Mouse (Mus musculus): ENCODE results near the gene Blzf1. TPM values are rescaled to one million over a fixed set of nuclear protein-coding genes. Genes with fewer than 3 reads are reported as not detected.

The Blzf1 gene
- polyA plus RNA-seq, 1 experiment from 2014 or later = 23.9 TPM

DNA sequence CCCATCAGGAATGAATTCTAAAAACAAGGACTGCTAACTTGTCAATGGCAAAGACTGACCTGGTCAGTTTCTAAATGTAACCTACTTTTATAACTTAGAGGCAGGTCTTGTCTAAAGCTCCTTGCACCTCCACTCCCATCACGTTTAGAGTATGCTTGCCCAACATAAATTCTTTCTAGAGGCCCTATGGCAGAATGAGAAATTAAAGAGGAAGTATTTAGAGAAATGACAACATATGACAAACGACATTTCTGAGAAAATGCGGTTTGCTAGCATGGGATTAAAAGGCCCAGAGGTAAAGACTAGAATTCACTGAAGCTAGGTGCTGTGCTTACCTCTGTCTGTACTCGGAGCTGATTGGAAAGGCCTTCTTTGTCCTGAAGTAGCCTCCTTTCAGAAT, 5.3 kb downstream of the Blzf1 start:
- Histone ChIP-seq H3K9me3 (ENCODE audit: low read depth, low read length) (no peaks in the 10 kb centered on the region), H3K4me2 (no peak overlapping the region), H3K27me3 (ENCODE audit: insufficient read depth, low read length) (no peaks in the 10 kb centered on the region), H3K4me3 (ENCODE audit: low read depth, low read length) (no peak overlapping the region), H3K9ac (no peak overlapping the region), H3K27ac (ENCODE audit: low read depth) (no peak overlapping the region), H3K36me3 (ENCODE audit: insufficient read depth) (peaks cover 64% of the 10 kb centered on the region), H3K4me1 (ENCODE audit: insufficient read depth) (0 out of 2 replicates have a peak, but pooled peaks cover 4% of the 10 kb centered on the region)
- ATAC-seq (ENCODE audit: insufficient read depth) = no peak
- DNase-seq = no peak
- 81% methylated on average over 4 of the region's 4 CpGs for WGBS
- no peak for TF ChIP-seq CTCF (IDR thresholded peaks at IDR 0.05; ENCODE audit: low read depth)

DNA sequence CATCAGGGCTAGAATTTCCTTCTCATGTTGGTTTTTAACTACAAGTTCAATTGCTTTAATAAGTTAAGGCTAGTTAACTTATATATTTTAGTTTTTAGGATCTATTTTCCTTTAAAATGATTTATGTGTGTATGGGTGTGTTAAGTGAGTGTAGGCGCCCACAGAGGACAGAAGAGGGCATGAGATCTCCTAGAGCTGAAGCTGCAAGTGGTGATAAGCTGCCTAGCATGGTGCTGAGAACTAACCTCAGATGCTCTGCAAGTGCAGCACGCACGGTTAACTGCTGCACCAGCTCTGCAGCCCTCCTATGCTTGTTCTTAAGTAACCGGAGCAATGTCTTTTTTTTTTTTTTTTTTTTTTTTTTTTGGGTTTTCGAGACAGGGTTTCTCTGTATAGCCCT, 10.8 kb downstream of the Blzf1 start:
- Histone ChIP-seq H3K36me3 (ENCODE audit: insufficient read depth) (peaks cover 66% of the 10 kb centered on the region), H3K9me3 (ENCODE audit: low read depth, low read length) (no peaks in the 10 kb centered on the region), H3K4me2 (no peak overlapping the region), H3K4me3 (ENCODE audit: low read depth, low read length) (no peak overlapping the region), H3K27ac (ENCODE audit: low read depth) (no peak overlapping the region), H3K4me1 (ENCODE audit: insufficient read depth) (no peaks in the 10 kb centered on the region), H3K9ac (no peak overlapping the region), H3K27me3 (ENCODE audit: insufficient read depth, low read length) (no peaks in the 10 kb centered on the region)
- 90% methylated on average over 4 of the region's 5 CpGs for WGBS
- TF ChIP-seq CTCF (IDR thresholded peaks at IDR 0.05; ENCODE audit: low read depth) = no peak
- DNase-seq (no peak), ATAC-seq (ENCODE audit: insufficient read depth) (no peak)

DNA sequence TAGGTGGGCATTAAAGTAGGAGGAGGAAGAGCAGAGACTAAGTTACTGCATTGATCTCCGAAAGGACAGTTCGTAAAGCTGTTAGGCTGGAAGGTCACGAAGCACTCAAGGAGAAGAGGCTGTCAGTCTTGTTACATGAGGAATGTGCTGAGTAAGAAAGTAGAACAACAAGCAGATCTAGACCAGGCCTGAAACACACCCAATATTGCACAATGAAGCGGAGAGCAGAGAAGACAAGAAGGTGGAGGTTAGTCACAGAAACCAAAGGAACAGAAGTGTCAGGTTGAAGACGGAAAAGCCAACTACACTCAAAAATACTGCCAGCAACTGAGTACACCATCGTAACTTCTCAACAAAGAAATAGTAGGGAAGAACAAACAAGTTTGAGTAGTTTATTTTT, 13.2 kb downstream of the Blzf1 start:
- H3K27me3 ChIP-seq (ENCODE audit: insufficient read depth, low read length) = no peaks in the 10 kb centered on the region
- WGBS = 93% methylated on average over 6 of the region's 6 CpGs
- peaks cover 60% of the 10 kb centered on the region for H3K36me3 ChIP-seq (ENCODE audit: insufficient read depth)
- no peak overlapping the region for H3K4me2 ChIP-seq
- no peak overlapping the region for H3K4me3 ChIP-seq (ENCODE audit: low read depth, low read length)
- TF ChIP-seq CTCF (IDR thresholded peaks at IDR 0.05; ENCODE audit: low read depth) = no peak
- no peaks in the 10 kb centered on the region for H3K9me3 ChIP-seq (ENCODE audit: low read depth, low read length)
- DNase-seq (no peak), ATAC-seq (ENCODE audit: insufficient read depth) (no peak)
- no peaks in the 10 kb centered on the region for H3K4me1 ChIP-seq (ENCODE audit: insufficient read depth)
- H3K27ac ChIP-seq (ENCODE audit: low read depth) = no peak overlapping the region
- H3K9ac ChIP-seq = no peak overlapping the region

DNA sequence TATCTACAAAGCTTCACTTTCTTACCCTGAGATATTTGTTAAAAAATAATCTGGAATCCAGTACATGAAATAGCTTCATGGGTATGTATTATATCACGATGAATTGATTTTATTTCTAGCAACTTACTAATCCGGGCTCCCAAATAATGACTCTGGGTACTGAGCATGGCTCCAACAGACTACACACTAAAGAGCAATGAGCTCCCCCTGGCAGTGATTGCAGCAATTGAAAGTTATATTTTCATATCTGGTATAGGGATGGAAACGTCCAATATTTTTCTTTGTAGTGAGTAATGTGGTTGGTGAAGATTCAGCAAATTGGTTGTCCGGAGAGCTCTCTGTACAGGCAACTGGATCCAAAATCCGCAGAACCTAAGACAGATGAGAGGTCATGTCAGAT, 15.2 kb downstream of the Blzf1 start:
- no peak for DNase-seq
- peaks cover 42% of the 10 kb centered on the region for H3K36me3 ChIP-seq (ENCODE audit: insufficient read depth)
- no peaks in the 10 kb centered on the region for H3K4me1 ChIP-seq (ENCODE audit: insufficient read depth)
- no peak overlapping the region for H3K4me3 ChIP-seq (ENCODE audit: low read depth, low read length)
- H3K4me2 ChIP-seq = no peak overlapping the region
- no peak overlapping the region for H3K9ac ChIP-seq
- ATAC-seq (ENCODE audit: insufficient read depth) = no peak
- WGBS = 90% methylated on average over 5 of the region's 5 CpGs
- no peaks in the 10 kb centered on the region for H3K9me3 ChIP-seq (ENCODE audit: low read depth, low read length)
- H3K27ac ChIP-seq (ENCODE audit: low read depth) = no peak overlapping the region
- H3K27me3 ChIP-seq (ENCODE audit: insufficient read depth, low read length) = no peaks in the 10 kb centered on the region
- no peak for TF ChIP-seq CTCF (IDR thresholded peaks at IDR 0.05; ENCODE audit: low read depth)

DNA sequence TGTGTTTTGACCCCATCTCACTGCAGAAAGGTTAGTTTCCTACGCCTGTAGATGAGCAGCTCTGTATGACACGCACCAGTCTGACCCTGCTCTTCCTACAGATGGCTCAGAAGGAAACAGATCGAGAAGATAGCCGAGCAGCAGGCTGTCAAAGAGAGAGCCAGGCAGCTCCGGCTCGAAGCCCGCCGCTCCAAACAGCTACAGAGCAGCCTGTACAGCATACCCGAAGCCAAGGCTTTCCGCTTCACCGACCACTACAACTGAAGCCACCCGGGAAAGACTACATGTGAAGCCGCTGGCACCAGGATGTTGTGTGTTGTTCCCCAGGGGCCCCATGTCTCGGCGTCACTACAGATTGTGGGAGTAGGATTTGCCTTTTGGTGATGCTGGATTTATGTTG, 19.9 kb downstream of the Blzf1 start:
- no peak overlapping the region for H3K27ac ChIP-seq (ENCODE audit: low read depth)
- ATAC-seq (ENCODE audit: insufficient read depth) (no peak), DNase-seq (no peak)
- H3K27me3 ChIP-seq (ENCODE audit: insufficient read depth, low read length) = no peaks in the 10 kb centered on the region
- H3K4me1 ChIP-seq (ENCODE audit: insufficient read depth) = no peaks in the 10 kb centered on the region
- no peaks in the 10 kb centered on the region for H3K9me3 ChIP-seq (ENCODE audit: low read depth, low read length)
- no peak overlapping the region for H3K9ac ChIP-seq
- H3K4me3 ChIP-seq (ENCODE audit: low read depth, low read length) = no peak overlapping the region
- peaks cover 22% of the 10 kb centered on the region for H3K36me3 ChIP-seq (ENCODE audit: insufficient read depth)
- TF ChIP-seq CTCF (IDR thresholded peaks at IDR 0.05; ENCODE audit: low read depth) = no peak
- 57% methylated on average over 15 of the region's 15 CpGs for WGBS
- H3K4me2 ChIP-seq = no peak overlapping the region

DNA sequence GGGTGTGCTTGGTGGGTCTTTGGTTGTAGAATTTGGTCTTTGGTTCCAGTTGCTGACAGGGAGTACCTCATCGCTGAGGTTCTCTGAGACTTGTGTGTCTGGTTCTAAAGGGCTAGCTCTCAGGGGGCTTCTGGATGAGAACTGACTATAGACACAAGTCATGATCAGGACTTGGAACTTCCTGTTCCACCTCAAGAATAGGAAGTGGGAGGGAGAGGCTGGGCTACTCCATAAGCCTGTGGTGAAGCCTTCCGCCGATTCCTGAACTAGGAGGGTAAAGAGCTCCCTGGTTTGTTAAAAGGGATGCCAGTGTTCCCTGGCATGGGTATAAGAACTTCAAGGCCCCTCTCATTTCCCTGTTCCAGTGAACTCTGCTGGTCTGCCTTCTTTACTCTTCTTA, 23.3 kb downstream of the Blzf1 start:
- Histone ChIP-seq H3K9me3 (ENCODE audit: low read depth, low read length) (no peaks in the 10 kb centered on the region), H3K4me2 (no peak overlapping the region), H3K9ac (no peak overlapping the region), H3K27me3 (ENCODE audit: insufficient read depth, low read length) (no peaks in the 10 kb centered on the region), H3K4me3 (ENCODE audit: low read depth, low read length) (no peak overlapping the region), H3K27ac (ENCODE audit: low read depth) (no peak overlapping the region), H3K36me3 (ENCODE audit: insufficient read depth) (no peaks in the 10 kb centered on the region), H3K4me1 (ENCODE audit: insufficient read depth) (no peaks in the 10 kb centered on the region)
- no peak for TF ChIP-seq CTCF (IDR thresholded peaks at IDR 0.05; ENCODE audit: low read depth)
- WGBS = 83% methylated on average over 3 of the region's 3 CpGs
- no peak for ATAC-seq (ENCODE audit: insufficient read depth)
- no peak for DNase-seq

DNA sequence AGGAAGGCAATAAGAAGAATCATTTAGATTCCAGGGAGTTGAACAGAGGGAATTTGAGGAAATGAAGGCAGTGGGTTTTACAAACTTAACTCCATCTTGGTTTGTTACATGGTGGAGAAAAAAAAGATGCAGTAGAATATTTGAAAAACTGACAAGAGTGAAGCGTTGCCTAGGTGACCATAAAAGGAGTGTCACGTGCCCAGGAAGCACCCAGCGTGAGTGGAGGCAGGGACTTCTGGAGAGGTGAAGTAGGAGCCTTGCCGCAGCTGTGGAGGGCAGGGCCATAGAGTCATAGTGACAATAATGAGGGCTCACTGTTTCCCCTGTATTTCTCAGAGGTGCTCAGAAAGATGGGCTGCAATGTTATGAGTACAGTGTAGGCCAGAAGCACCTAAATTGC, 28.0 kb downstream of the Blzf1 start:
- Histone ChIP-seq H3K27me3 (ENCODE audit: insufficient read depth, low read length) (no peaks in the 10 kb centered on the region), H3K9me3 (ENCODE audit: low read depth, low read length) (no peaks in the 10 kb centered on the region), H3K4me3 (ENCODE audit: low read depth, low read length) (no peak overlapping the region), H3K4me1 (ENCODE audit: insufficient read depth) (no peaks in the 10 kb centered on the region), H3K4me2 (no peak overlapping the region), H3K36me3 (ENCODE audit: insufficient read depth) (no peaks in the 10 kb centered on the region), H3K9ac (no peak overlapping the region), H3K27ac (ENCODE audit: low read depth) (no peak overlapping the region)
- no peak for DNase-seq
- ATAC-seq (ENCODE audit: insufficient read depth) = no peak
- TF ChIP-seq CTCF (IDR thresholded peaks at IDR 0.05; ENCODE audit: low read depth) = no peak
- WGBS = 50% methylated on average over 4 of the region's 4 CpGs

DNA sequence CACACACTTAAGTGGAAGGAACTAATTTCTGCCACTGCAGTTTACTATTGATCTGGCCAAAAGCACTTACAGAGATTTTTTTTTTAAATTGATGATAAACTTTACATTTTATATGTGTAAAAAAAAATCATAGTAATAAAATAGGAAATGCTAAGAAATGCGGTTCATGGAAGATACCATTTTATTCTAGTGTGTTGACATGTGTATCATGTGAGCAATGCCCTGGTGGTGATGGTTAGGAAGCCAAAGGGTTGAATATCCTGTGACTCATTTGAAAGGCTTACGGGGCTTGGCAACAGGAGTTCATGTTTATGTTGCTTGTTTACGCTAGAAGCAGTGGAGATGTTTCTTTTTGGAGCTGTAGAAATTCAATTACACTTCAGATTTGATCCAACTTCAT, 30.7 kb downstream of the Blzf1 start:
- no peaks in the 10 kb centered on the region for H3K27me3 ChIP-seq (ENCODE audit: insufficient read depth, low read length)
- no peaks in the 10 kb centered on the region for H3K9me3 ChIP-seq (ENCODE audit: low read depth, low read length)
- no peak for DNase-seq
- no peak overlapping the region for H3K9ac ChIP-seq
- TF ChIP-seq CTCF (IDR thresholded peaks at IDR 0.05; ENCODE audit: low read depth) = no peak
- no peak overlapping the region for H3K4me2 ChIP-seq
- H3K4me3 ChIP-seq (ENCODE audit: low read depth, low read length) = no peak overlapping the region
- ATAC-seq (ENCODE audit: insufficient read depth) = no peak
- no peak overlapping the region for H3K27ac ChIP-seq (ENCODE audit: low read depth)
- WGBS = 80% methylated on average over 3 of the region's 3 CpGs
- H3K4me1 ChIP-seq (ENCODE audit: insufficient read depth) = no peaks in the 10 kb centered on the region
- H3K36me3 ChIP-seq (ENCODE audit: insufficient read depth) = no peaks in the 10 kb centered on the region
